Mouse (Mus musculus) ES-Bruce4 (cell line): Measurements from ENCODE around the gene C2cd6. TPM values are rescaled to one million over a fixed set of nuclear protein-coding genes. Genes with fewer than 3 reads are reported as not detected.

Experiments used
- H3K27ac ChIP-seq: 2 replicates; pipeline ENCODE4 v1.5.1; 2012; ENCODE audit warnings: low read length, inconsistent platforms; ENCODE audit not compliant: insufficient read depth
- H3K27me3 ChIP-seq: 2 replicates; pipeline ENCODE4 v1.6.1; 2012; ENCODE audit warnings: mild to moderate bottlenecking, low read length, inconsistent platforms; ENCODE audit not compliant: control insufficient read depth, poor library complexity, insufficient read depth, severe bottlenecking
- H3K36me3 ChIP-seq: 2 replicates; pipeline ENCODE4 v1.6.1; 2012; ENCODE audit warnings: inconsistent platforms, mild to moderate bottlenecking, low read length, moderate library complexity; ENCODE audit not compliant: control insufficient read depth, poor library complexity, insufficient read depth, severe bottlenecking
- H3K4me1 ChIP-seq: one replicate; pipeline ENCODE4 v1.8.1; 2011; ENCODE audit warnings: low read length; ENCODE audit not compliant: control insufficient read depth, insufficient read depth
- H3K4me3 ChIP-seq: 2 replicates; pipeline ENCODE4 v1.5.1; 2011; ENCODE audit warnings: low read depth, mild to moderate bottlenecking, low read length
- H3K9ac ChIP-seq: 2 replicates; pipeline ENCODE4 v1.6.1; 2012; ENCODE audit warnings: low read depth, mild to moderate bottlenecking, inconsistent platforms; ENCODE audit not compliant: poor library complexity, severe bottlenecking
- H3K9me3 ChIP-seq: replicated peaks from 2 replicates; pipeline ENCODE4 v1.6.1; 2012; ENCODE audit warnings: mild to moderate bottlenecking, low read length, inconsistent platforms; ENCODE audit not compliant: control insufficient read depth, poor library complexity, insufficient read depth, severe bottlenecking
- CTCF ChIP-seq: IDR thresholded peaks from one replicate; pipeline ENCODE4 v1.8.1; 2011; ENCODE audit warnings: low read depth, low read length
- EP300 ChIP-seq: IDR thresholded peaks from 2 replicates; pipeline ENCODE4 v1.6.1; 2011; ENCODE audit warnings: low read depth, low read length; ENCODE audit not compliant: insufficient read depth
- POLR2A ChIP-seq: IDR thresholded peaks from one replicate; pipeline ENCODE4 v1.8.1; 2011; ENCODE audit warnings: low read length; ENCODE audit not compliant: insufficient read depth
- polyA plus RNA-seq: library from polyadenylated mRNA; stranded (reverse); fragments of >200 nt; gene quantifications from 2 replicates; pipeline ENCODE4 v1.2.4, GENCODE M21; 2011; ENCODE audit warnings: low read depth; ENCODE audit not compliant: missing spikeins, insufficient read depth, insufficient read length

The C2cd6 gene
- polyA plus RNA-seq, 1 experiment: not detected

DNA sequence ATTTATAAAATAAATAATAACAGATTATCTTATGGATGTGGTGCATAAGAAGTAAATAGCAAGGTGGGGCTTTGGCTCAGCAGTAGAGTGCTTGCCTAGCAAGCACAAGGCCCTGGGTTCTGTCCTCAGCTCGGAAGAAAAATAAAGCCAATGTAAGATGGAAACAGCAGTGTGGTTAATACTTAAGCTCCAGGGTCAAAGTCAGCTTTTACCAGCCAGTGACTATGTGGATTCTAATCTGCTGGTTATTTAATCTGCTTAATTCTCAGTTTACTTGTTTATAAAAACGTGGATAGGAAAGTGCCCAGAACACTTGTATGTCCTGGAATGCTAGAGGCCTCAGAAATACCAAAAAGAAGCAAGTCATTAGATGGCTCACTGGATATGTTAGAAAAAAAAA lies 37.7 kb downstream of the C2cd6 start:
- no peak for TF ChIP-seq POLR2A
- no peak for TF ChIP-seq CTCF
- no peak for TF ChIP-seq EP300
- no peaks in the 10 kb centered on the region for H3K36me3 ChIP-seq
- H3K9me3 ChIP-seq: no peaks in the 10 kb centered on the region
- H3K4me1 ChIP-seq: no peaks in the 10 kb centered on the region
- H3K27ac ChIP-seq: no peak overlapping the region
- H3K4me3 ChIP-seq: no peak overlapping the region
- H3K27me3 ChIP-seq: no peaks in the 10 kb centered on the region
- H3K9ac ChIP-seq: no peak overlapping the region

DNA sequence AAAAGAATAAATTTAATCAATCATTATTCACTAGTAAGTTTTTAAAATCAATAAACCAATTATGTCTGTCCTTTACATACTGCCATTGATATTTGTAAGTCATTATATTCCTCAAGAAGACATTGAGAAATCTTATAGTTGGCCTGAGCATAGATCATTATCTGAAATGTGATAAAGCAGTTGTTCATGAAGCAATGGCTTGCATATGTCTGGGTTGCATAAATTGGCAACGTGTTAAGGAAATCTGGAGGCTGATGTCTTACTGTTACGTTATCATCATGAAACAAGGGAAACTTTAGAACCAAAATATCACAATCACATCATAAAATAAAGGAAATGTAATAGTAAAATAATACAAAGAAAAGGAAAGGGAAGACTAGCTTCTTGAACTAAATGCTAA lies 43.4 kb downstream of the C2cd6 start:
- Histone ChIP-seq H3K9me3 (no peaks in the 10 kb centered on the region), H3K27ac (no peak overlapping the region), H3K4me1 (peaks cover 1% of the 10 kb centered on the region), H3K36me3 (no peaks in the 10 kb centered on the region), H3K9ac (no peak overlapping the region), H3K4me3 (no peak overlapping the region), H3K27me3 (no peaks in the 10 kb centered on the region)
- no peak for TF ChIP-seq POLR2A
- no peak for TF ChIP-seq EP300
- no peak for TF ChIP-seq CTCF

- H3K36me3 ChIP-seq: no peaks in the 10 kb centered on the region
- TF ChIP-seq EP300 (no peak), CTCF (no peak), POLR2A (no peak)
- H3K9me3 ChIP-seq: no peaks in the 10 kb centered on the region; the same call in 1 of the 2 replicates
- H3K9ac ChIP-seq: no peak overlapping the region
- H3K27ac ChIP-seq: no peak overlapping the region
- no peak overlapping the region for H3K4me3 ChIP-seq
- no peaks in the 10 kb centered on the region for H3K4me1 ChIP-seq
- no peaks in the 10 kb centered on the region for H3K27me3 ChIP-seq
These were observed 57.0 kb downstream of the C2cd6 start for GRCm38 (mm10) chr1:59037723-59038122.

DNA sequence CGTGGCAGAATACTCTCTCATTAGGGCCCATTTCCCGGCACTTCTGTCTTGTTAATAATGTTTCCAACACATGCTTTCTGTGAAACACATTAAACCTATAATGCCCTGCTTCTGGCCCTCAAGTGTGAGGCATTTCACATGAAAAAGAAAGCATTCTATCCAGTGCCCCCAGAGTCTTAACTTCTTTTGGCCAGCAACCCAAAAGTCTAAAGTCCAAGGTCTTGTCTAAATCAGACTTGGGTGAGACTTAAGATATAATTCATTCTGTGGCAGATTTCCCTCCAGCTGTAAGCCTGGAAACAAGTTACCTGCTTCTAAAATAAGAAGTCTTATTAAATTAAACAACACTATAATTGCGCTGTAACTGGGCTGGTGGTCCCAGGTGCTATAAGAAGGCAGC lies 73.1 kb downstream of the C2cd6 start:
- Histone ChIP-seq H3K36me3 (no peaks in the 10 kb centered on the region), H3K9me3 (no peaks in the 10 kb centered on the region), H3K4me1 (no peaks in the 10 kb centered on the region), H3K27me3 (no peaks in the 10 kb centered on the region), H3K27ac (no peak overlapping the region), H3K9ac (no peak overlapping the region), H3K4me3 (no peak overlapping the region)
- TF ChIP-seq CTCF (no peak), EP300 (no peak), POLR2A (no peak)

- H3K27me3 ChIP-seq: no peaks in the 10 kb centered on the region
- no peaks in the 10 kb centered on the region for H3K9me3 ChIP-seq
- H3K9ac ChIP-seq: no peak overlapping the region
- no peak for TF ChIP-seq CTCF
- TF ChIP-seq EP300: no peak
- no peak for TF ChIP-seq POLR2A
- H3K4me3 ChIP-seq: no peak overlapping the region
- no peak overlapping the region for H3K27ac ChIP-seq
- H3K4me1 ChIP-seq: no peaks in the 10 kb centered on the region
- H3K36me3 ChIP-seq: no peaks in the 10 kb centered on the region
These were observed 85.5 kb downstream of the C2cd6 start for GRCm38 (mm10) chr1:59009250-59009649.

Other genes with a start within 250 kb of the C2cd6 start
- gene Trak2, start 121.5 kb downstream of the C2cd6 start, polyA plus RNA-seq: 20.2 and 24.1 TPM in 2 replicates
- gene Stradb, start 121.4 kb downstream of the C2cd6 start, polyA plus RNA-seq: 10.2 and 12.4 TPM in 2 replicates
- 20.4 and 23.1 TPM in 2 replicates for gene Tmem237, start 25.5 kb upstream of the C2cd6 start, polyA plus RNA-seq
- gene Mpp4, start 68.5 kb upstream of the C2cd6 start, polyA plus RNA-seq: 0.54 and 0.97 TPM in 2 replicates
- 25.0 and 28.2 TPM in 2 replicates for gene Als2, start 142.3 kb upstream of the C2cd6 start, polyA plus RNA-seq
- not detected in 2 replicates for gene Cdk15, start 162.0 kb upstream of the C2cd6 start, polyA plus RNA-seq